Mouse (Mus musculus) brown adipose tissue, adult 24 weeks (tissue): ENCODE results near the gene Mettl21e. TPM values are rescaled to one million over a fixed set of nuclear protein-coding genes. Genes with fewer than 3 reads are reported as not detected.

ENCODE experiments used
- H3K27ac ChIP-seq: fragments of 200-500 bp; replicated peaks from 2 replicates; pipeline ENCODE4 v1.5.1; 2012; ENCODE audit warnings: low read depth, mild to moderate bottlenecking, low read length
- H3K4me1 ChIP-seq: fragments of 200-500 bp; 2 replicates; pipeline ENCODE4 v1.6.1; 2012; ENCODE audit warnings: low read length, mixed read lengths; ENCODE audit not compliant: control insufficient read depth, insufficient read depth, insufficient read length
- H3K4me3 ChIP-seq: fragments of 200-500 bp; 2 replicates; pipeline ENCODE4 v1.5.1; 2012; ENCODE audit warnings: low read depth, mild to moderate bottlenecking, low read length, moderate library complexity; ENCODE audit not compliant: insufficient read depth
- polyA plus RNA-seq: library from polyadenylated mRNA; stranded (reverse); fragments of >200 nt; gene quantifications from 2 replicates; pipeline ENCODE4 v1.2.4, GENCODE M21; 2012; ENCODE audit not compliant: missing spikeins, insufficient read depth, insufficient read length

Gene Mettl21e
- polyA plus RNA-seq, 1 experiment = not detected

GRCm38 (mm10) chr1:44172656-44173055 is 46.1 kb downstream of the Mettl21e start:
- no peak overlapping the region for H3K27ac ChIP-seq
- H3K4me3 ChIP-seq = no peak overlapping the region
- H3K4me1 ChIP-seq = no peaks in the 10 kb centered on the region

GRCm38 (mm10) chr1:44167859-44168383 is 50.8 kb downstream of the Mettl21e start:
- no peak overlapping the region for H3K4me3 ChIP-seq
- no peak overlapping the region for H3K27ac ChIP-seq
- no peaks in the 10 kb centered on the region for H3K4me1 ChIP-seq

GRCm38 (mm10) chr1:44162389-44162788 is 56.4 kb downstream of the Mettl21e start:
- Histone ChIP-seq H3K4me1 (no peaks in the 10 kb centered on the region), H3K27ac (no peak overlapping the region), H3K4me3 (no peak overlapping the region)

- Histone ChIP-seq H3K27ac (no peak overlapping the region), H3K4me1 (no peaks in the 10 kb centered on the region), H3K4me3 (no peak overlapping the region)
These were observed 56.9 kb downstream of the Mettl21e start for GRCm38 (mm10) chr1:44161818-44162217.

GRCm38 (mm10) chr1:44158317-44158716 is 60.4 kb downstream of the Mettl21e start:
- Histone ChIP-seq H3K4me1 (no peaks in the 10 kb centered on the region), H3K27ac (no peak overlapping the region), H3K4me3 (no peak overlapping the region)

- no peak overlapping the region for H3K27ac ChIP-seq
- H3K4me3 ChIP-seq = no peak overlapping the region
- no peaks in the 10 kb centered on the region for H3K4me1 ChIP-seq
These were observed 63.5 kb downstream of the Mettl21e start for GRCm38 (mm10) chr1:44155287-44155686.

Other genes with a start within 250 kb of the Mettl21e start
- 1.3 and 2.1 TPM in 2 replicates for gene Mettl21c, start 198.9 kb downstream of the Mettl21e start, polyA plus RNA-seq
- not detected in 2 replicates for gene Gm8251, start 157.0 kb downstream of the Mettl21e start, polyA plus RNA-seq
- 4.4 and 8.5 TPM in 2 replicates for gene Tex30, start 116.5 kb downstream of the Mettl21e start, polyA plus RNA-seq
- gene Kdelc1, start 100.2 kb downstream of the Mettl21e start, polyA plus RNA-seq = 2.8 and 4.5 TPM in 2 replicates
- 10.3 and 21.6 TPM in 2 replicates for gene Bivm, start 100.0 kb downstream of the Mettl21e start, polyA plus RNA-seq
- gene Ercc5, start 71.2 kb downstream of the Mettl21e start, polyA plus RNA-seq = 8.8 and 9.8 TPM in 2 replicates